Mouse (Mus musculus) layer of hippocampus, adult 2 months (tissue): ENCODE results near the gene Osbpl9. TPM values are rescaled to one million over a fixed set of nuclear protein-coding genes. Genes with fewer than 3 reads are reported as not detected.
A peak's percentile ranks its signal among the peaks of the same experiment; 100 is the strongest.

Experiments
- DNase-seq, 2 experiments: peaks; one replicate each; pipeline ENCODE4 v3.0.0; 2022; ENCODE audit warnings: low spot score in 2 of 2
- H3K27ac ChIP-seq: fragments of 200-600 bp; 2 replicates; pipeline ENCODE4 v1.8.1; 2022
- H3K4me3 ChIP-seq: fragments of 200-600 bp; 2 replicates; pipeline ENCODE4 v1.8.1; 2022; ENCODE audit warnings: mild to moderate bottlenecking
- CTCF ChIP-seq: fragments of 200-600 bp; conservative IDR thresholded peaks from 2 replicates; pipeline ENCODE4 v1.8.1; 2022; ENCODE audit warnings: antibody characterized with exemption, mild to moderate bottlenecking, moderate library complexity
- long read RNA-seq, 2 experiments: library from polyadenylated mRNA; stranded (forward); transcript quantifications; one replicate each; pipeline ENCODE4 v2.0.0; 2021; ENCODE audit warnings: borderline mapping rate in 2 of 2
- total RNA-seq, 2 experiments: library from RNA; stranded (reverse); gene quantifications; 2 replicates each; pipeline ENCODE4 v1.2.3; 2021

The Osbpl9 gene
- total RNA-seq = 10 to 100 TPM; 53.9 to 56.2 TPM
- long read RNA-seq, experiment 1, transcript Osbpl9-219 (24 exons, 2,903 nt) = minor isoform, 5 of 36 reads
- long read RNA-seq, experiment 1, transcript Osbpl9-202 (21 exons, 3,134 nt) = minor isoform, 5 of 36 reads
- long read RNA-seq, experiment 1, transcript Osbpl9-218 (23 exons, 2,408 nt) = major isoform, 6 of 36 reads
- long read RNA-seq, experiment 1, partial matches to known transcripts = 5 of 36 reads
- long read RNA-seq, experiment 1, other reads (novel, unspliced or antisense) = 13 of 36 reads
- long read RNA-seq, experiment 2, transcript Osbpl9-219 (24 exons, 2,903 nt) = major isoform, 10 of 39 reads
- long read RNA-seq, experiment 2, transcript Osbpl9-213 (20 exons, 2,604 nt) = minor isoform, 5 of 39 reads
- long read RNA-seq, experiment 2, transcript Osbpl9-218 (23 exons, 2,408 nt) = minor isoform, 6 of 39 reads
- long read RNA-seq, experiment 2, partial matches to known transcripts = 6 of 39 reads
- long read RNA-seq, experiment 2, other reads (novel, unspliced or antisense) = 11 of 39 reads

DNA sequence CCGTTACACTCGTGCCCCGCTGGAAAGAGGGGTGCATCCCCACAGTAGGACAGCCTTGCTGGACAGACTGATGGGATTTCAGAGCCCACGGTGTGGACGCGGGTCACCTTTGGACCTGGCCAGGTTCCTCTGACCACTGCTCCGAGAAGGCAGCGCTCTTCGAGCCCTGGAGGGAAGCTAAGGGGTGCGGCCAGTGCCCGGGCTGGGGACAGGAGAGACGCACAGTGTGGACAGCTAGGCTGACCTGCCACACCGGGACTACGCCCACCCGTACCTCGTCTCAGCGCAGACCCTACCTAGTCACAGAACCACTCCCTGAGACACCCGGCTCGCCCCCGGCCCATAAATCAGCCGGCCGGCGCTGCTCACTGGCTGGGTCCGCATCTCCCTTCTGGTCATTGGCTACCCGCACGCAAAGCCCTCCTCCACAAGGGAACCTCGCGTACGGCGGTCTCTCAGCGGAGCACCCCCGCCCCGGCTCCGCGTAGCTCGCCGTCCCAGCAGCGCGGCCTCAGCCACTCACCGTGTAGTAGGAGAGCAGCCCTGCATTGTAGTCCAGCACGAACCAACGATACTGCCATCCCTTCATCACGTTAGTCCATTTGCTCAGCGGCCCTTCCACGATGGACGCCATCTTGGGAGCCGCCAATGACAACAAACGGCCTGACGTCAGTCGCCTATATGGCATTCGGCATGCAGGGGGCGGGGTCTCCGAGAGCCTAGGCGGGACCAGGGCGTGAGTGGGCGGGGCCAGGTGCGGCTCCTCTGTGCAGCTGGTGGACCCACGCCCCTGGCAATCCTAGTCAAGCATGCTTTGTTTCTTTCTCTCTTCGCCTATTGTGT is at the start of gene Osbpl9:
Osbpl9 (minus strand) TSS at position 691 of the 843 bp plus-strand sequence.
- TF ChIP-seq CTCF = no peak; the same call in 1 of the 2 replicates
- peak; percentile 96 to 98 for DNase-seq
- peak within 1 kb of the TSS; percentile 98 for H3K27ac ChIP-seq

DNA sequence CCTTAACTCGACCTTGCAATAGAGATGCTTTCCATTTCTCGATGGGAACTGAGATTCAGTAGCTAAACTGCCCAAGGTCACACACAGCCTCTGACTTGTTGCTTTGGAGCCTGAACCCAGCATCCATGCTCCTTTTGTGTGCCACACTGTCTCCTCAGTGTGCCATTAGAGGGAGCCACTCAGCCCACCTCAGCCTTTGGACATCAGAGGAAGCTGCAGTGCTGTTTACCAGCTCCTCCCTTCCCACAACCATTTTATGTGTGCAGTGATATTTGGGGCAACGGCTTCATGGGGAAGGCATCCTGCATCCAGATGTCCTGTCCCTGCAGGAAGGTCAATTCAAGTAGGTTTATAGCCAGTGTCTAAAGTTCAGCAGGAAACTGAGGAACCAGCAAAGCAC is 49.5 kb upstream of the Osbpl9 start:
- Histone ChIP-seq H3K27ac (no peak overlapping the region), H3K4me3 (no peak overlapping the region)
- no peak for DNase-seq
- TF ChIP-seq CTCF = peak; percentile 74

More for the DNA sequence above, at the start of gene Osbpl9:
- peak within 1 kb of the TSS; percentile 86 for H3K4me3 ChIP-seq

DNA sequence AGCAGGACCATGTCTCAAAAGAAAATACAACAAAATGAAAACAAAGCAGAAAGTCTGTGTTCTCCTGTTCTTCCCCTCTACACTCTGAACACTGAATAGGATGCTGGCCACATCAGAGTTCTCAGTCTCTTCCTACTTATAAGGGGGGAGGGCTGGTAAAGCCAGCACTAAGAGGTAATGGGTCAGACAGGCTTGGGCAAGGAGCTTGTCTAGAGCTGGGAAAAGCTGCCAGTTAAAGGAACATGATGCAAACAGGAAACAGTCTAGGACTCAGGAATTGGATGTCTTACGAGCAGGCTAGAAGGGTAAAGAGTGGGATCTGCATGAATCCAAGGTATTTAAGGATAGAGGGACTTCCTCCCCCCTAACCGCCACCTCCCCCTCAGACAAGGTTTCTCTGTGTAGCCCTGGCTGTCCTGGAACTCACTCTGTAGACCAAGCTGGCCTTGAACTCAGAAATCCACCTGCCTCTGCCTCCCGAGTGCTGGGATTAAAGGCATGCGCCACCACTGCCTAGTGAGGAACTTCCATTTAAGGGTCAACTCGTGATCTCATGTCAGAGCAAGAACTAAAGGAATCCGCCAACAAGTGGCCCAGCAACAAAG is 43.0 kb upstream of the Osbpl9 start:
- Histone ChIP-seq H3K4me3 (no peak overlapping the region), H3K27ac (no peak overlapping the region)
- no peak for DNase-seq
- TF ChIP-seq CTCF = no peak

DNA sequence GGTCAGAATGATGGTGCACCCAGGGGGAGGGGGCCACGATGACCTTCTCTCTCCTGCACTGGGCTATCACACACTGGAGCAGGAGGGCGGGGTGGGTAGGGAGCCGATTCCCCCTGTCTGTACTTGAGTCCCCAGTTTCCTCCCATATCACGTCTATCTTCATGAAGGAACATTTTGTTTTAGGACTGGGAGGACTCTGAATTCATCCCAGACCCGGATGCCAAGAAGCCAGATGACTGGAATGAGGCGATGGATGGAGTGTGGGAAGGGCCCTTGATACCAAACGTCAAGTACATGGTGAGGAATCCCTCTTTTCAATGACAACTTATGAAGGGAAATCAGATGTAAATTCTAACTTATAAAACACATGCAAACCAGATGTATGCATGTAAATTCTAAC is 42.4 kb upstream of the Osbpl9 start:
- no peak for DNase-seq
- no peak overlapping the region for H3K27ac ChIP-seq
- TF ChIP-seq CTCF = no peak
- H3K4me3 ChIP-seq = no peak overlapping the region

DNA sequence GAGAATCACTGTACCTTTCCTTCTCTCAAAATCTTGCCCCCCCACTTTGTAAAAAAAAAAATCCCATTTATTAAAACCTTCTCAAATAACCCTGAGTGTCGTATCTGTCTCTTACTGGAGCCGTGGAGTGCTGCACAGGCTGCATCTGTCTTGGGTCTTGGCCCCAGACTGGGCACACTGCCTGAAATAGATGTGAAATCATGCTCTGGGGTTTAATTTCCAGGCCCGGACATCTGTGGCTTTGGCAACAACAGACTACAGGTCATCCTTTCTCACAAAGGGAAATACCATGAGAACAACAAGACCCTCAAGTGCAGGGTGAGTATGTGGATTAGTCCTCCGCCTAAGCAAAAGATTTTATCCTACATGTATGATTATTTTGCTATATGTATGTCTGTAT is 39.9 kb upstream of the Osbpl9 start:
- no peak for TF ChIP-seq CTCF
- Histone ChIP-seq H3K27ac (no peak overlapping the region), H3K4me3 (no peak overlapping the region)
- DNase-seq = no peak

DNA sequence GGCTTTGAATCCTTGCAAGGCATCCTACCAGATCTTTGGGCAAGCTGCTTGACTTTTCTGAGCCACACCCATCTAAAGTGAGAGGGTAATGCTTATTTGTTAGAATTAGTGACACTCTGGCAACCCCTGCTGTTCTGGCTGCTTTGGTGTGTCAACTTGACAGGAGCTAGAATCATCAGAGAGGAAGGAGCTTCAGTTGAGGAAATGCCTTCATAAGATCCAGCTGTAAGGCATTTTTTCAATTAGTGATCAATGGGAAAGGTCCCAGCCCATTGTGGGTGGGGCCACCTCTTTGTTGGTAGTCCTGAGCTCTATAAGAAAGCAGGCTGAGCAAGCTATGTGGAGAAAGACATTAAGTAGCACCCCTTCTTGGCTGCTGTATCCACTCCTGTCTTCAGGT is 39.1 kb upstream of the Osbpl9 start:
- Histone ChIP-seq H3K4me3 (no peak overlapping the region), H3K27ac (no peak overlapping the region)
- no peak for DNase-seq
- no peak for TF ChIP-seq CTCF

DNA sequence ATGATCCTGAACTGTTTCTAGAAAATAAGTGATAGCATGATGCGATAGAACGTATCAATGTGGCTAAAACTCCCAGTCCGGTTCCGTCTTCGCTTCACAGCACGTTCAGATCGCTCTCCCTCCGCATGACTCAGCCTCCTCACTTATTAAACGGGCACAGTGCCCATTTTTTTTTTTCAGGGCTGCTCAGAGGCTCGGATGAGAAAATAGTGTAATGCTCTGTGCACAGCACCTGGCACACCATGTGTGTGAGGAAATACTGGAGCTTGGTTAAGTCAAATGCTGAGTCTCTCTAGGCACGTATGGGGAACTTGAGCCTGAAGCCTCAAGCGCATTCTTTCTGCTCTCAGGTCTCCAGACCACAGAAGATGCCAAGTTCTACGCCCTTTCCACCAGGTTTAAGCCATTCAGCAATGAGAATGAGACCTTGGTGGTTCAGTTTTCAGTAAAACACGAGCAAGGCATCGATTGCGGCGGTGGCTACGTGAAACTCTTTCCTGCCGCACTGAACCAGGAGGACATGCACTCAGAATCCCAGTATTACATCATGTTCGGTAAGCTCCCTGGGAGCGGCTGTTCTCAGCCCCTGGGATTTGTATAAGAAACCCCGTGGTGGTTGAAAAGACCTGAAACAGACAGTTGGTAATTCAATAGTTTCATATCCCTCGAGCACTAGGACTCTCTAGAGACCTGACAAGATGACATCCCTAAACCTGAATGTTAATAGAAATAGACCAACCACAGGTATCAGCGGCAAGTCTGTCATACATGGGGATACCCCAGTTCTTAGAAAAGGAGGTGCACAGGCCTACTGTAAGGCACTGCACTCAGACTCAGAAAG is 36.6 kb upstream of the Osbpl9 start:
- H3K27ac ChIP-seq = 0 out of 2 replicates have a peak overlapping the region, but pooled peaks have one; percentile 15
- DNase-seq = peak; percentile 53 to 65
- no peak overlapping the region for H3K4me3 ChIP-seq

DNA sequence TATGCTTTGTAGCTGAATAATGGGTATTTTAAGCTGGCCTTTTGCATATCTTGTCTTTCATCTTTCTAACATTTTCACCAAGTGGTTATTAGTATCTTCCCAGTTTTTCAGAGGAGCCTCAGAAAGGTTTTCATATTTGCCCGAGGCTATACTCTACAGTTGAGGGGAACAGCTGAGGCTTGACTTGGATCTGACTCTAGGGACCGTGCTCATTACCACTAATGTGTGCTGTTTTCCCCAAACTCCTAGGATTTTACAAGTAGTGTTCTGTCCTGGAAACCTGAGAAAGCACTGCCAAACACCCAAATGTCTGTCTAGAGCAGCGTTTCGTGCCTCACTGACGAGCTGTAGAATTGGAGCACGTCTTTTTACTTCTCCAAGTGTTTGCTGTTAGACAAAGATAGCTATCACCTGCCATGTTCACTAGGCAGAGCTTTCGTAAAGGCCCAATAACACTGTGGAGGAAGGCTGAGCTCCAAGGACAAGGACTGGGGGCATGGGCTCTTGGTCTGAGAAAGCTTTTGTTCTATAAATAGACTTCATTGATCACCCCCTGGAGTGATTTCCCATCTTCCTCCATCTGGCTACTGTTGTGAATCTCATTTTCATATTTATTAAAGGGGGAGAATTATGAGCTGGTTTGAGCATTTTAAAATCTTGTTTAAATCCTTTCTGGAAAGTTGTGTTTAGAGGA is 34.3 kb upstream of the Osbpl9 start:
- no peak for DNase-seq
- no peak for TF ChIP-seq CTCF
- Histone ChIP-seq H3K4me3 (no peak overlapping the region), H3K27ac (peak overlapping the region; percentile 41; the same call in 1 of the 2 replicates)

More for the DNA sequence above, 36.6 kb upstream of the Osbpl9 start:
- no peak for TF ChIP-seq CTCF

DNA sequence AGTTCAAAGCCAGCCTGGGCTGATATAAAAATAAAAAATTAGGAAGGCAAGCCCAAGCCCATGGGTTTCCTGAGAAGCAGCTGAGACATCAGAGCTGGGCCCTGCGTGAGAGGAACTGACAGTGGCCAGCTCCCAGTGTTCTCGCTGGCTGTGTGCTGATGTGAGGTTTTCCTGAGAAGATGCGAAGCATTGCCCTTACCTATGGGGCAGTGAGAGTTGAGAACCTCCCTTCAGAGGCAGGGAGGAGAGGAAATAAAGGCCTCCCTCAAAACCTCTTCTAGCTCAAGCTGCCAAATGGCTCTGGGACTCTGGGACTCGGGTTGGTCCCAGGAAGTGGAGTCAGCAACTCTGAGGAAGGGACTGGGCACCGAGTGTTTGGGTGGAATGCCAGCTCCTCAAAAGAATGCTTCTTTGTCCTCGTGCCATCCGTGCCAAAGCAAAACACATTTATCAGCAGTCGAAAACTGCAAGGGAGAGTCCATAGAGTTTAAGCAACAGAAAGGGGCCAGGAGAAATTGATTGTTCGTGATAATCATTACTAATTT is 32.8 kb upstream of the Osbpl9 start:
- H3K27ac ChIP-seq = peak overlapping the region; percentile 58

DNA sequence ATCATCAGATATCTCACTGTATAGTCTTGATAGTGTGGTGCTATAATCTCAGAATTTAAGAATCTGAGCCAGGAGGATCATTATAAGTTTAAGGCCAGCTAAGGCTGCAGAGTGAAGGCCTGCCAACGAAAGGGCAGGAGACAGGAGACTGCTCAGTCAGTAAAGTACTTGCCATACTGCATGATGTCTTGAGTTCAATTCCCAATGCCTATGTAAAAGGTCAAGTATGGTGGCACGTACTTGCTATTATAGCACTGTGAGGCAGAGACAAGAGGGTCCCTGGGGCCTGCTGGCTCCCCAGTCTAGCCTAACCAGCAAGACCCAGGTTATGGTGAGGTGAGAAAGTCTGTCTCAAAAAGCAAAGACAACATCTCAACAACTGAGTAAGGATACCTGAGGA is 32.1 kb upstream of the Osbpl9 start, which contains the start of gene Calr4:
Calr4 (plus strand) TSS at position 301 of the 400 bp plus-strand sequence.
- H3K27ac ChIP-seq = peak within 1 kb of the TSS; percentile 58

More for the DNA sequence above, 32.8 kb upstream of the Osbpl9 start:
- TF ChIP-seq CTCF = no peak
- DNase-seq = peak in 1 of 2 experiments; percentile 15
- H3K4me3 ChIP-seq = no peak overlapping the region

DNA sequence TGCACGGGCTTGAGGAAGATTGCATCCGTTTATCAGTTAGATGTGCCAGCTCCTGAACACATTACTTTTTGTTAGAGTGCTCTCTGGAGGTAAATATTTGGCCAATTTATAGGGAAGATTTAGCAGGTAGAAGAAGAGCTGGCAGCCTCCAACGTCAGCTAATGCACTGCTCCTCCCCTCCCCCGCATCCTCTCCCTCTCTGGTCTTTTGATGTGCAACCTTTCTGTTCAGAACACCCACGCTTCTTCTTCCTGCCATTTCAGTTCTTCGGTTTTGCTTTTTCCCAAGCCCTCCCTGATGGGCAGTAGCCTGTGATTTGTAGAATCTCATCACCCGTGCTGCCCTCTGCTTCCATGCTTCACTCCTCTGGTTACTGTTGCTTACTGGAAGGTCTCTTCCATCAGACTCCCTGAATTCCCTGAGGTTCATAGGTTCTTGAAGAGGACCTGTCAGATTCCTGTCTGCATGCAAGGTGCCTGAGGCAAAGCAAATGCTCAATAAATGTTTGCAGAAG is 27.8 kb upstream of the Osbpl9 start:
- Histone ChIP-seq H3K4me3 (no peak overlapping the region), H3K27ac (no peak overlapping the region)
- no peak for DNase-seq
- TF ChIP-seq CTCF = no peak

More for the DNA sequence above, 32.1 kb upstream of the Osbpl9 start, which contains the start of gene Calr4:
- H3K4me3 ChIP-seq = no peak within 1 kb of the TSS
- TF ChIP-seq CTCF = no peak
- no peak for DNase-seq
